Mouse (Mus musculus) brain, embryonic 14.5 days (tissue): ENCODE measurements at regions not wholly inside any gene's neighbourhood (a gene's known extent, or its start where the extent isn't known, plus 50 kb on each side); places are given as distances from the start of the nearest gene placed in this dataset.

Experiments
- DNase-seq: peaks from one replicate; pipeline ENCODE4 v3.0.0-alpha.2; 2011; ENCODE audit warnings: low read depth
- CTCF ChIP-seq: fragments of 200-500 bp; IDR thresholded peaks from 2 replicates; pipeline ENCODE4 v1.5.1; 2012; ENCODE audit warnings: inconsistent platforms, mild to moderate bottlenecking, moderate library complexity, borderline replicate concordance; ENCODE audit not compliant: insufficient read depth, insufficient read length; ENCODE audit errors: extremely low read depth
- POLR2A ChIP-seq: fragments of 200-500 bp; IDR thresholded peaks from 2 replicates; pipeline ENCODE4 v1.6.1; 2012; ENCODE audit warnings: mild to moderate bottlenecking, inconsistent platforms, borderline replicate concordance; ENCODE audit not compliant: poor library complexity, insufficient read depth, insufficient read length, severe bottlenecking; ENCODE audit errors: extremely low read depth

- DNase-seq, result no peak
- TF ChIP-seq POLR2A (no peak), CTCF (no peak)
Measured at GRCm38 (mm10) chr2:159086836-159087235, 292.2 kb downstream of the Dhx35 start.

- DNase-seq, result no peak
- no peak for TF ChIP-seq POLR2A
- no peak for TF ChIP-seq CTCF
Measured at GRCm38 (mm10) chr2:159088196-159088595, 293.6 kb downstream of the Dhx35 start.

DNA sequence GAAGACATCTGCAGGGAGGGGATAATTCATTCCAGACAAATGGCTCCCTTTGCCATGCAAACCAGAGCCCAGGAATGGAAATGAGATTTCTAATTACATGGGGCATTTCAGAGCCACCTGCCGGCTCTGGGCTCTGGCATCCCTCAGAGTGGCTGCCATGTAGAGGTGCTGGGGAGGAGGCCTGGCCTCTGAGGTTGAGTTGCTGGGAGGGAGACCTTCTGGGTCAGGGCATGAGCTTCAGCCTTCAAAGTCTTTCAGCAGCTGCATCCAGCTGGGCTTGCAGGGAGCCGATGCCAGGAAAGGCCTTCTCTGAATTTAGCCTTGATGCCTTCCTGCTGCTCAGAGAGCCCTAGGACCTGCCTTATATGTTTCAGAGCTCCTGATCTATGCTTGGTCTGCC lies 302.1 kb downstream of the Dhx35 start:
- DNase-seq, result peak; percentile 59
- TF ChIP-seq POLR2A, result no peak
- TF ChIP-seq CTCF, result no peak

- TF ChIP-seq POLR2A (no peak), CTCF (no peak)
- DNase-seq, result no peak
Measured at GRCm38 (mm10) chr2:159134042-159134441, 339.4 kb downstream of the Dhx35 start.

DNA sequence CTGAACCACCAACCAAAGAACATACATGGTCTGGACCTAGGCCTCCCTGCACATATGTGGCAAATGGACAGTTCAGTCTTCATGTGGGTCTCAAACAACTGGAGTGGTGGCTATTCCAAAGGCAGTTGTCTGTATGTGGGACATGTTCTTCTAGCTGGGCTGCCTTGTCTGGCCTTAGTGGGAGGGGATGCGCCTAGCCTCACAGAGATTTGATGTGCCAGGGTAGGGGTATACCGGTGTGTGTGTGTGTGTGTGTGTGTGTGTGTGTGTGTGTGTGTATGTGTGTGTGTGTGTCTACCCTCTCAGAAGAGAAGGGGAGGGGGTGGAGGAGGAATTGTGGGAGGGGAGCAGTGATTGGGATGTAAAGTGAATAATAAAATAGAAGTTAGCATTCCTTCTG lies 344.0 kb downstream of the Dhx35 start:
- TF ChIP-seq POLR2A (no peak), CTCF (no peak)
- DNase-seq, result no peak

DNA sequence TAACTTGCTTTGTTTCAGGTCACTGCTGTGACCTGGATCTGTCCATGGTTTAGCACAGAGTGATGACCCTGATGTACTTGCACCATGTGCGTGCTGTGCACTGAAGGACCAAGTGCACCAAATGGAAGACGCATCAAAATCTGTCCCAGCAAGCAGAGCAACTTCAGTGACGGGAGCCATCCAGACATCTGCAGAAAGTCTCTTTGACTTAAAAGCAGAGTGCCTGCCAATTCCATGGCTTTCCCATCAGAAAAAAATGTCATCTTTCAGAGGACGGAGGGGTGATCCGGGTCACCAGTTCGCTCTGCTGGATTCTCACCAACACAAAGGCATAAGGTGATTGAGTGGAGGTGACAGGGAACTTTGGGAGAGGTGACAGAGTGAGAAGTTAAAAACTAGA lies 351.4 kb downstream of the Dhx35 start:
- TF ChIP-seq CTCF (no peak), POLR2A (no peak)
- no peak for DNase-seq

- DNase-seq, result peak; percentile 57
- TF ChIP-seq POLR2A (no peak), CTCF (peak; percentile 72)
Measured at GRCm38 (mm10) chr2:159163985-159164384, 369.4 kb downstream of the Dhx35 start.

DNA sequence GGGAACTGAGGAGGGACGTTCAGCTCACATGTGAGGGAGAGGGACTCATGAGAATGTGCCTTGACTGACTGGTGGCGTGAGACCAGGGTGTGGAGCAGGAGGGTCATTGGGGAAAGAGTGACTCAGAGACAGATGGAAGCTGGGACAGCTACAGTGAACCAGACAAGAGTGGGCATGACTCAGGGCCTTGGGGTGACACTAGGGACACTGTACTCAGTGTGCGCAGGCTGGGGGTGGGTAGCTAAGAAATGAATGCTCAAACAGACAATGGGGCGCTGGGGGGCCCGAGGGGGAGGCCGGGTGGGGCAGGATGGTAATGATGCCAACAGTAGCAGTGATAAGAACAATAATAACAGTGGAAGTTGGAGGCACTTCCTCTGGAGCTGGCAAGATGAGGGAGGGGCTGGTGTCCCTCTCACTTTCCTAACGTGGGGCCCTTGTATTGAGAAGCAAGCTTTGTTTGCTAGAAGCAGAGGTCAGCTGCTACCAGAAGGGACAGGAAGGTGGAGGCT lies 374.0 kb downstream of the Dhx35 start:
- TF ChIP-seq CTCF, result no peak
- no peak for TF ChIP-seq POLR2A
- DNase-seq, result no peak

GRCm38 (mm10) chr2:159196156-159196555 lies 401.5 kb downstream of the Dhx35 start:
- TF ChIP-seq CTCF, result no peak
- no peak for TF ChIP-seq POLR2A
- peak; percentile 31 for DNase-seq

DNA sequence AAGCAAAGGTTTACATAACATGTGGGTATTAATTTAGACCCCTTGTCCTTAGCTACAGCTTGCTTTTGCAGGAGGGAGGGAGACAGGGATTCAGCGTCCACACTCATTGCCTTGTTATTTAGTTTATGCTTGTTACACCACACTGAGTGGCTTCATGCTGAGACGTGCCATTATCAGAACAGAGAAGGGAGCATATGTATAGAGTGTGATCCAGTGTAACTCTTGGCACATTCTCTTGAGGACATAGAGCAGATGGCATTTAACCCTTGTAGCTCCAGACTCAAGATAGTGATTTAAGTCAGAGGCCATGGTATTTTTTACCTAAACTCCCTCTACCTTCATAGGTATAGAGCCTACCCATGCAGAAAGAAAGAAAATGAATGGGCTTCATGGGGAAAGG lies 437.7 kb downstream of the Dhx35 start:
- DNase-seq, result peak; percentile 80

DNA sequence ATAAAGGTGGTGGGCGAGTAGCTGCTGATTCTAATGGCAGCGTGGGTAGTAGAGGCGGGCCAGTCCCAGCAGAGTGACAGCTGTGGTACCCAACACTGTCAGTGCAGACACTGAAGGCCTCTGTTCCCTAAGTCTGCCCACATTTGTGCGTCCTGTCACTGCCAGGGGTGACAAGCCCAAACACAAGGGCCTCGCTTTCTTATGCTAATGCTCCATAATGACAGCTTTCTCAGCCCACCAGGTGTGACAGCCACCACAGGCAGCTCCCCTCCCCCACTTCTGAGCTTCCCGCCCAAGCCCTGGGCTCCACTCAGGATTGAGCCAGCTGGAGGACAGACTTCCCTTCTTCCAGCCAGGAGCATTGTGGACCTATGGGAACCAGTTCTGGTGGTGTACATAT lies 440.4 kb downstream of the Dhx35 start:
- peak; percentile 90 for DNase-seq
- TF ChIP-seq CTCF (no peak), POLR2A (no peak)

More for the DNA sequence above, 437.7 kb downstream of the Dhx35 start:
- TF ChIP-seq POLR2A, result no peak
- TF ChIP-seq CTCF, result no peak

- peak; percentile 86 for DNase-seq
- TF ChIP-seq CTCF, result no peak
- no peak for TF ChIP-seq POLR2A
Measured at GRCm38 (mm10) chr2:159250065-159250464, 455.5 kb downstream of the Dhx35 start.
